Comparison of ENCODE assay signal across 28 mouse cellular contexts in the genomic region with DNA sequence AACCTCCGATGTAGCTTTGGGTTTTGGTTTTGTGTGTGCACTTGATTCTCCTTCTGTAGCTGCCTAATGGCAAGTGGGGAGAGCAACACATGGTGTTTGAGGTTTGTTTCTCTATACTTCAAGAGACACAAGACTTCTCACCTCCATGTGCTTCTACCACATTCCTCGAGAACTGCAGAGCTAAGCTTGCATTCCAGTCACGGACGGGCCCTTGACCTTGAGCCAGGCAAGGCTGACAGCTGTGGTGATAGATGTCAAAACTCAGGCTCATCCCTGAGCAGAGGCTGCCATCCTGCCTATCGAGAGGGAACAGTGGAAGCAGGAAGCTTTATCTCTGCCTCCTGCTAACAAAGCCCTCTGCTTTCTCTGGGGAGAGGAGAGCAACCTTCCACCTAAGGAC. TPM values are rescaled to one million over a fixed set of nuclear protein-coding genes. Genes with fewer than 3 reads are reported as not detected.
DNase-seq lines count a peak whose midpoint lies in the region; ATAC-seq lines count a peak whose summit lies in the region.
"Had no signal": no experiment of that assay in that cellular context is flagged by ENCODE, and none has a peak within 500 bp of the region (broad histone marks: within the 10 kb centered on the region; RNA-seq: fewer than 3 reads in every experiment).

No protein-coding gene starts in this region.

- H3K27me3 ChIP-seq in heart, embryonic 10.5 days (ENCODE audit: insufficient read depth, poor library complexity, severe bottlenecking), result no peaks in the 10 kb centered on the region
- H3K27me3 ChIP-seq: hindbrain, embryonic 12.5 days; limb, embryonic 15.5 days; lung, embryonic 15.5 days; neural tube, embryonic 15.5 days; stomach, embryonic 15.5 days had no signal

- peak; percentile 76 for DNase-seq in heart, embryonic 10.5 days (ENCODE audit: low spot score)
- no peak for DNase-seq in heart, postnatal 36 days
- DNase-seq in ES-CJ7 (ENCODE audit: low read depth, low spot score) (peak; percentile 26), R1 (ENCODE audit: low read depth, low spot score) (peak; percentile 51)
- DNase-seq in adrenal gland, postnatal 25 days, result peak; percentile 28
- no peak for DNase-seq in cerebellum, adult 11 months
- DNase-seq: heart, postnatal 10 days; kidney, adult 2 months; kidney, postnatal 14 days; left cerebral cortex, postnatal 4 days; lung, postnatal 4 days; thymus, postnatal 25 days had no signal

- intact Hi-C loops in heart, postnatal 36 days (cut with DNase I), result no loop called here

- ATAC-seq in inflammation-experienced regulatory T-cells, adult 6 months, result no peak
- ATAC-seq: midbrain, embryonic 16.5 days had no signal

- 30% methylated on average over 5 of the region's 5 CpGs for WGBS in heart, embryonic 10.5 days

- H3K4me3 ChIP-seq in heart, embryonic 10.5 days, result no peak overlapping the region
- H3K4me3 ChIP-seq: embryonic facial prominence, embryonic 10.5 days; hindbrain, embryonic 12.5 days; limb, embryonic 15.5 days; lung, embryonic 15.5 days; neural tube, embryonic 15.5 days; stomach, embryonic 15.5 days had no signal

- no peaks in the 10 kb centered on the region for H3K36me3 ChIP-seq in heart, embryonic 10.5 days
- H3K36me3 ChIP-seq: embryonic facial prominence, embryonic 10.5 days; hindbrain, embryonic 12.5 days; limb, embryonic 15.5 days; lung, embryonic 15.5 days; neural tube, embryonic 15.5 days; stomach, embryonic 15.5 days had no signal

- no peaks in the 10 kb centered on the region for H3K9me3 ChIP-seq in heart, embryonic 10.5 days
- H3K9me3 ChIP-seq: embryonic facial prominence, embryonic 10.5 days; hindbrain, embryonic 12.5 days; limb, embryonic 15.5 days; lung, embryonic 15.5 days; neural tube, embryonic 15.5 days; stomach, embryonic 15.5 days had no signal

- 0 out of 2 replicates have a peak overlapping the region, but pooled peaks have one; percentile 2 for H3K27ac ChIP-seq in heart, embryonic 10.5 days
- H3K27ac ChIP-seq: embryonic facial prominence, embryonic 10.5 days; hindbrain, embryonic 12.5 days; limb, embryonic 15.5 days; liver, embryonic 14.5 days; lung, embryonic 15.5 days; neural tube, embryonic 15.5 days; stomach, embryonic 15.5 days had no signal

- peaks cover 18% of the 10 kb centered on the region for H3K4me1 ChIP-seq in heart, embryonic 10.5 days
- H3K4me1 ChIP-seq: embryonic facial prominence, embryonic 10.5 days; hindbrain, embryonic 12.5 days; limb, embryonic 15.5 days; lung, embryonic 15.5 days; neural tube, embryonic 15.5 days; stomach, embryonic 15.5 days had no signal

RNA-seq across cellular contexts. Expression of gene Rpl36-ps4, which starts 59.2 kb away (rescaled TPM):
- not detected in 2 replicates for polyA plus RNA-seq in heart, embryonic 10.5 days (2016; fragmentation: Nextera tagmentation; extraction: Ambion mirVana)
- not detected for total RNA-seq in heart, postnatal 36 days (2021)
- not detected in 2 replicates for total RNA-seq in adrenal gland, postnatal 25 days (2021)
- not detected for polyA plus RNA-seq in inflammation-experienced regulatory T-cells, adult 6 months (2017; shearing (Covaris generic))
- total RNA-seq: gastrocnemius, postnatal 4 days; heart, postnatal 10 days; layer of hippocampus, adult 18-20 months; layer of hippocampus, postnatal 14 days; left cerebral cortex, adult 8-10 months; left cerebral cortex, postnatal 4 days; megakaryocyte-erythroid progenitor cell, adult 5-6 weeks had no signal
- polyA plus RNA-seq: cerebellum, adult 2 months; embryonic facial prominence, embryonic 10.5 days; heart, embryonic 11.5 days; hindbrain, embryonic 12.5 days; kidney, adult 2 months; limb, embryonic 15.5 days; liver, embryonic 14.5 days; lung, embryonic 15.5 days; midbrain, embryonic 16.5 days; neural tube, embryonic 15.5 days; stomach, embryonic 15.5 days had no signal

Comparison
In these comparisons a context has a peak if more than half of its experiments do, and no peak if none do; other contexts are left out.
1. DNase-seq: peak in heart, embryonic 10.5 days (single experiment), ES-CJ7 (single experiment), R1 (single experiment) and adrenal gland, postnatal 25 days (single experiment); none in heart, postnatal 36 days (0 of 2) and cerebellum, adult 11 months (single experiment).